ENCODE assay signal across 30 mouse cellular contexts in genomic region chr7:56138706-56139105, GRCm38 (mm10).
DNase-seq lines count a peak whose midpoint lies in the region; ATAC-seq lines count a peak whose summit lies in the region.
"Had no signal": no experiment of that assay in that cellular context is flagged by ENCODE, and none has a peak within 500 bp of the region (broad histone marks: within the 10 kb centered on the region; RNA-seq: fewer than 3 reads in every experiment).

No protein-coding gene starts in this region.

- no peaks in the 10 kb centered on the region for H3K9me3 ChIP-seq in neural tube, embryonic 15.5 days (replicated peaks)
- H3K9me3 ChIP-seq: forebrain, embryonic 10.5 days; forebrain, embryonic 13.5 days; G1E; heart, embryonic 12.5 days; heart, embryonic 15.5 days had no signal

- no peak overlapping the region for H3K4me2 ChIP-seq in neural tube, embryonic 15.5 days
- H3K4me2 ChIP-seq: forebrain, embryonic 13.5 days; heart, embryonic 12.5 days; heart, embryonic 15.5 days; hindbrain, embryonic 14.5 days had no signal

- H3K4me3 ChIP-seq in neural tube, embryonic 15.5 days (replicated peaks) = no peak overlapping the region
- H3K4me3 ChIP-seq: forebrain, embryonic 10.5 days; forebrain, embryonic 13.5 days; gastrocnemius, adult 2 months; heart, embryonic 12.5 days; heart, embryonic 15.5 days had no signal

- no peak overlapping the region for H3K27ac ChIP-seq in neural tube, embryonic 15.5 days (replicated peaks)
- H3K27ac ChIP-seq: forebrain, embryonic 10.5 days; forebrain, embryonic 13.5 days; gastrocnemius, adult 2 months; heart, embryonic 15.5 days; hindbrain, embryonic 14.5 days; hindbrain, postnatal 0 days had no signal

- no peak for ATAC-seq in neural tube, embryonic 15.5 days (ENCODE audit: low FRiP score)
- ATAC-seq: activated CD4-positive, CD25-positive, alpha-beta regulatory T cell, adult 4 months; forebrain, embryonic 13.5 days; forebrain, embryonic 16.5 days; hindbrain, postnatal 0 days; inflammation-experienced regulatory T-cells, adult 6 months; intestine, embryonic 16.5 days; Patski had no signal

- no peaks in the 10 kb centered on the region for H3K27me3 ChIP-seq in neural tube, embryonic 15.5 days (replicated peaks)
- H3K27me3 ChIP-seq: forebrain, embryonic 13.5 days; heart, embryonic 12.5 days; heart, embryonic 15.5 days; Patski had no signal

- DNase-seq in adrenal gland, adult (ENCODE audit: inconsistent age in 2 of 2, low spot score in 1 of 2) = peak; percentile 25 to 66
- no peak for DNase-seq in adrenal gland, adult 18-20 months (ENCODE audit: low spot score in 2 of 2)
- DNase-seq in heart, adult 11 months = peak; percentile 59
- no peak for DNase-seq in heart, postnatal 25 days (ENCODE audit: low spot score)
- DNase-seq in ES-CJ7 (ENCODE audit: low read depth, low spot score) = peak; percentile 24
- DNase-seq in adrenal gland, postnatal 10 days = peak; percentile 33
- DNase-seq in left cerebral cortex, postnatal 4 days = no peak
- DNase-seq: cerebellum, adult 11-12 months; cerebellum, adult 8-10 months; cerebellum, postnatal 10 days; cerebellum, postnatal 36 days; gastrocnemius, adult 2 months; gastrocnemius, postnatal 14 days; heart, adult 18-20 months; heart, postnatal 10 days; heart, postnatal 4 days; kidney, adult 18-20 months had no signal

- intact Hi-C loops in heart, postnatal 25 days (cut with DNase I) = no loop called here
- intact Hi-C loops in left cerebral cortex, postnatal 4 days (cut with DNase I) = loop anchor here (10.0 kb wide), 1 partner anchor 324 kb away; no protein-coding TSS in a partner anchor

- H3K9ac ChIP-seq in neural tube, embryonic 15.5 days (replicated peaks) = no peak overlapping the region
- H3K9ac ChIP-seq: forebrain, embryonic 13.5 days; heart, embryonic 12.5 days; heart, embryonic 15.5 days; hindbrain, embryonic 14.5 days had no signal

- peaks cover 50% of the 10 kb centered on the region for H3K36me3 ChIP-seq in neural tube, embryonic 15.5 days

- 93% methylated on average over 7 of the region's 7 CpGs for WGBS in neural tube, embryonic 15.5 days

- no peaks in the 10 kb centered on the region for H3K4me1 ChIP-seq in neural tube, embryonic 15.5 days
- H3K4me1 ChIP-seq: forebrain, embryonic 10.5 days; forebrain, embryonic 13.5 days; heart, embryonic 12.5 days; heart, embryonic 15.5 days had no signal

Comparison
In these comparisons a context has a peak if more than half of its experiments do, and no peak if none do; other contexts are left out.
1. DNase-seq: peak in adrenal gland, adult (2 of 2), heart, adult 11 months (single experiment), ES-CJ7 (single experiment) and adrenal gland, postnatal 10 days (single experiment); none in adrenal gland, adult 18-20 months (0 of 2), heart, postnatal 25 days (single experiment) and left cerebral cortex, postnatal 4 days (single experiment).